Mouse (Mus musculus) MEL (cell line): Measurements from ENCODE around the gene Muc20. TPM values are rescaled to one million over a fixed set of nuclear protein-coding genes. Genes with fewer than 3 reads are reported as not detected.

Source experiments
- DNase-seq: peaks from one replicate; pipeline ENCODE4 v3.0.0; 2011; ENCODE audit warnings: low read depth, low spot score
- H3K27ac ChIP-seq: 2 replicates; pipeline ENCODE4 v1.5.1; 2012; ENCODE audit warnings: low read depth, mild to moderate bottlenecking, control low read depth, low read length, moderate library complexity; ENCODE audit not compliant: control insufficient read depth
- H3K27me3 ChIP-seq, 2 experiments: fragments of 150-350 bp in 1 of 2; sonication (generic) in 1 of 2; 2 replicates each; pipeline ENCODE4 v1.6.1; 2012; ENCODE audit warnings: low read length in 2 of 2, mild to moderate bottlenecking in 2 of 2, improper control_type of control experiment in 1 of 2, moderate library complexity in 1 of 2; ENCODE audit not compliant: insufficient read depth in 2 of 2, control insufficient read depth in 1 of 2
- H3K36me3 ChIP-seq, 2 experiments: 2 replicates each; pipeline ENCODE4 v1.6.1; 2012 to 2014; ENCODE audit warnings: low read length in 2 of 2, improper control_type of control experiment in 1 of 2, inconsistent platforms in 1 of 2, mild to moderate bottlenecking in 1 of 2; ENCODE audit not compliant: insufficient read depth in 2 of 2, control insufficient read depth in 1 of 2
- H3K4me1 ChIP-seq, 2 experiments: fragments of 150-350 bp in 1 of 2; sonication (generic) in 1 of 2; 2 replicates each; pipeline ENCODE4 v1.6.1; 2012; ENCODE audit warnings: low read length in 2 of 2, improper control_type of control experiment in 1 of 2, mild to moderate bottlenecking in 1 of 2; ENCODE audit not compliant: insufficient read depth in 2 of 2, control insufficient read depth in 1 of 2
- H3K4me3 ChIP-seq, 2 experiments: fragments of 150-350 bp in 1 of 2; sonication (generic) in 1 of 2; 2 replicates each; pipeline ENCODE4 v1.5.1; 2012; ENCODE audit warnings: low read depth in 2 of 2, low read length in 2 of 2, mild to moderate bottlenecking in 2 of 2, moderate library complexity in 2 of 2, control low read depth in 1 of 2, improper control_type of control experiment in 1 of 2; ENCODE audit not compliant: control insufficient read depth in 1 of 2, insufficient read depth in 1 of 2
- H3K79me2 ChIP-seq: 2 replicates; pipeline ENCODE4 v1.6.1; 2012; ENCODE audit warnings: mild to moderate bottlenecking, low read length, moderate library complexity; ENCODE audit not compliant: control insufficient read depth, poor library complexity, insufficient read depth
- H3K9ac ChIP-seq: 2 replicates; pipeline ENCODE4 v1.6.1; 2012; ENCODE audit warnings: low read depth, mild to moderate bottlenecking, control low read depth, low read length, moderate library complexity; ENCODE audit not compliant: control insufficient read depth, poor library complexity, severe bottlenecking
- H3K9me3 ChIP-seq: fragments of 150-350 bp; sonication (generic); replicated peaks from 2 replicates; pipeline ENCODE4 v1.6.1; 2012; ENCODE audit warnings: mild to moderate bottlenecking, low read length, improper control_type of control experiment, moderate library complexity; ENCODE audit not compliant: insufficient read depth
- BHLHE40 ChIP-seq: IDR thresholded peaks from 2 replicates; pipeline ENCODE4 v1.6.1; 2012; ENCODE audit warnings: low read depth, mild to moderate bottlenecking, inconsistent platforms, low read length, improper control_type of control experiment, borderline replicate concordance
- CHD2 ChIP-seq: IDR thresholded peaks from 2 replicates; pipeline ENCODE4 v1.6.1; 2011; ENCODE audit warnings: low read length, improper control_type of control experiment
- CTCF ChIP-seq, 3 experiments: IDR thresholded peaks in 2 of 3; conservative IDR thresholded peaks in 1 of 3; 2 replicates each; pipeline ENCODE4 v1.5.1; 2011 to 2012; ENCODE audit warnings: low read length in 3 of 3, low read depth in 2 of 3, mild to moderate bottlenecking in 2 of 3, improper control_type of control experiment in 1 of 3, inconsistent platforms in 1 of 3, mixed read lengths in 1 of 3, moderate library complexity in 1 of 3; ENCODE audit not compliant: control insufficient read depth in 1 of 3, insufficient read depth in 1 of 3, poor library complexity in 1 of 3, severe bottlenecking in 1 of 3
- E2F4 ChIP-seq: IDR thresholded peaks from 2 replicates; pipeline ENCODE4 v1.6.1; 2011; ENCODE audit warnings: low read depth, low read length, improper control_type of control experiment, borderline replicate concordance
- ELF1 ChIP-seq: IDR thresholded peaks from 2 replicates; pipeline ENCODE4 v1.6.1; 2014; ENCODE audit warnings: low read depth, mild to moderate bottlenecking, inconsistent platforms, low read length, improper control_type of control experiment, moderate library complexity
- EP300 ChIP-seq, 2 experiments: IDR thresholded peaks; 2 replicates each; pipeline ENCODE4 v1.6.1; 2011; ENCODE audit warnings: improper control_type of control experiment in 2 of 2, low read length in 2 of 2, low read depth in 1 of 2, mild to moderate bottlenecking in 1 of 2
- GATA1 ChIP-seq: IDR thresholded peaks from 2 replicates; pipeline ENCODE4 v1.6.1; 2011; ENCODE audit warnings: low read depth, low read length, improper control_type of control experiment
- HCFC1 ChIP-seq: IDR thresholded peaks from 2 replicates; pipeline ENCODE4 v1.6.1; 2012; ENCODE audit warnings: low read depth, mild to moderate bottlenecking, inconsistent platforms, low read length, improper control_type of control experiment, moderate library complexity
- KAT2A ChIP-seq: conservative IDR thresholded peaks from 2 replicates; pipeline ENCODE4 v1.6.1; 2012; ENCODE audit warnings: low read depth, low read length, improper control_type of control experiment, inconsistent platforms
- MAZ ChIP-seq: IDR thresholded peaks from 2 replicates; pipeline ENCODE4 v1.6.1; 2012; ENCODE audit warnings: low read depth, mild to moderate bottlenecking, inconsistent platforms, low read length, improper control_type of control experiment
- MEF2A ChIP-seq: IDR thresholded peaks from 2 replicates; pipeline ENCODE4 v1.6.1; 2014; ENCODE audit warnings: low read depth, mild to moderate bottlenecking, inconsistent platforms, low read length, improper control_type of control experiment; ENCODE audit not compliant: poor library complexity, insufficient replicate concordance, severe bottlenecking; ENCODE audit errors: extremely low read depth
- MXI1 ChIP-seq: IDR thresholded peaks from 2 replicates; pipeline ENCODE4 v1.6.1; 2011; ENCODE audit warnings: mild to moderate bottlenecking, low read depth, low read length, improper control_type of control experiment
- MYB ChIP-seq: IDR thresholded peaks from 2 replicates; pipeline ENCODE4 v1.6.1; 2011; ENCODE audit warnings: mild to moderate bottlenecking, low read depth, low read length, improper control_type of control experiment
- NELFE ChIP-seq: IDR thresholded peaks from 2 replicates; pipeline ENCODE4 v1.6.1; 2011; ENCODE audit warnings: low read depth, low read length, improper control_type of control experiment
- NRF1 ChIP-seq: IDR thresholded peaks from 2 replicates; pipeline ENCODE4 v1.6.1; 2014; ENCODE audit warnings: low read depth, mild to moderate bottlenecking, inconsistent platforms, low read length, improper control_type of control experiment, moderate library complexity; ENCODE audit not compliant: poor library complexity, insufficient read depth, severe bottlenecking
- POLR2A ChIP-seq, 2 experiments: IDR thresholded peaks; 2 replicates each; pipeline ENCODE4 v1.6.1; 2011 to 2012; ENCODE audit warnings: low read length in 2 of 2, mild to moderate bottlenecking in 2 of 2, control low read depth in 1 of 2, improper control_type of control experiment in 1 of 2, low read depth in 1 of 2, moderate library complexity in 1 of 2; ENCODE audit not compliant: control insufficient read depth in 1 of 2, insufficient read depth in 1 of 2, poor library complexity in 1 of 2
- POLR2AphosphoS2 ChIP-seq: IDR thresholded peaks from 2 replicates; pipeline ENCODE4 v1.6.1; 2011; ENCODE audit warnings: low read length, improper control_type of control experiment
- RAD21 ChIP-seq: IDR thresholded peaks from 2 replicates; pipeline ENCODE4 v1.6.1; 2011; ENCODE audit warnings: mild to moderate bottlenecking, low read depth, low read length, improper control_type of control experiment
- TAL1 ChIP-seq: IDR thresholded peaks from 2 replicates; pipeline ENCODE4 v1.6.1; 2012; ENCODE audit warnings: mild to moderate bottlenecking, inconsistent platforms, low read length, moderate library complexity, mixed read lengths
- TBP ChIP-seq: IDR thresholded peaks from 2 replicates; pipeline ENCODE4 v1.8.0; 2011; ENCODE audit warnings: low read depth, low read length, improper control_type of control experiment
- TCF12 ChIP-seq: IDR thresholded peaks from 2 replicates; pipeline ENCODE4 v1.6.1; 2014; ENCODE audit warnings: low read depth, mild to moderate bottlenecking, inconsistent platforms, low read length, improper control_type of control experiment, moderate library complexity
- USF1 ChIP-seq: IDR thresholded peaks from 2 replicates; pipeline ENCODE4 v1.6.1; 2014; ENCODE audit warnings: low read depth, mild to moderate bottlenecking, inconsistent platforms, low read length, improper control_type of control experiment, moderate library complexity
- USF2 ChIP-seq, 2 experiments: IDR thresholded peaks; 2 replicates each; pipeline ENCODE4 v1.6.1; 2011 to 2012; ENCODE audit warnings: improper control_type of control experiment in 2 of 2, low read length in 2 of 2, borderline replicate concordance in 1 of 2, inconsistent platforms in 1 of 2, low read depth in 1 of 2, mild to moderate bottlenecking in 1 of 2; ENCODE audit not compliant: insufficient read depth in 1 of 2
- ZKSCAN1 ChIP-seq: IDR thresholded peaks from 2 replicates; pipeline ENCODE4 v1.6.1; 2012; ENCODE audit warnings: low read depth, mild to moderate bottlenecking, inconsistent platforms, low read length, improper control_type of control experiment, moderate library complexity
- ZMIZ1 ChIP-seq: IDR thresholded peaks from 2 replicates; pipeline ENCODE4 v1.6.1; 2012; ENCODE audit warnings: low read depth, mild to moderate bottlenecking, inconsistent platforms, low read length, improper control_type of control experiment, moderate library complexity
- ZNF384 ChIP-seq: IDR thresholded peaks from 2 replicates; pipeline ENCODE4 v1.6.1; 2012; ENCODE audit warnings: low read depth, mild to moderate bottlenecking, inconsistent platforms, low read length, improper control_type of control experiment
- polyA plus RNA-seq, 2 experiments: library from polyadenylated mRNA; stranded (reverse) in 1 of 2; unstranded in 1 of 2; fragments of >175 nt in 1 of 2; fragments of >200 nt in 1 of 2; gene quantifications; 2 replicates each; pipeline versions ENCODE4 v1.2.1 to v1.2.4; 2012; ENCODE audit warnings: low replicate concordance in 2 of 2, low read depth in 1 of 2; ENCODE audit not compliant: insufficient read length in 2 of 2, insufficient read depth in 1 of 2, missing spikeins in 1 of 2
- total RNA-seq: library from RNA; depleted of rRNA; stranded (reverse); fragments of 300-350 nt; gene quantifications from 2 replicates; pipeline ENCODE4 v1.2.3, GENCODE M21; 2012

The Muc20 gene
- total and polyA plus RNA-seq, 3 experiments = not detected

DNA sequence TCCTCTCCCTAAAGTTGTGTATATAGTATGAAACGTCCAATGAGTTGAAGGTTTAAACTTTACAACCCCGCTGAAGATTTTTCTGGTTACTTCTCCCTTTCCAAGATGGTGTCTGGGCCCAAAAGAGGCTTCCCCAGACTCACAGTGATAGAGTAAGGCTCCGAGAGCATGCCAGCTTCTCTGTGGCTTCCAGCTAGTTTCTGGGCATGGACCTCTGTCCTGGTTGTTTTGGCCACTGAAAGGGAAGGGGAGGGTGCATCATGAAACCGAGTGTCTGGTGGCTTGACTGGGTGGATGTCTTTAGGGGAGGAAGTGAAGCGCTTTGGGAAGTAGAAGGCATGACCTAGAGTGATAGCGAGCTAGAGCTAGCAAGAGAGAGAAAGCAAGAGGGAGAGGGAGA is 32.3 kb downstream of the Muc20 start:
- Histone ChIP-seq H3K79me2 (no peaks in the 10 kb centered on the region), H3K36me3 (no peaks in the 10 kb centered on the region), H3K4me3 (no peak overlapping the region), H3K4me1 (no peaks in the 10 kb centered on the region), H3K27me3 (peaks cover 6 to 17% of the 10 kb centered on the region in 2 experiments), H3K9ac (no peak overlapping the region), H3K27ac (no peak overlapping the region), H3K9me3 (no peaks in the 10 kb centered on the region)
- TF ChIP-seq EP300 (IDR thresholded peaks at IDR 0.05; ENCODE audit: low read depth in 1 of 2, low read length in 2 of 2) = no peak
- TF ChIP-seq TCF12 = no peak
- no peak for TF ChIP-seq ZNF384
- TF ChIP-seq CTCF (IDR thresholded peaks at IDR 0.05 in 2 of 3, conservative IDR thresholded peaks at IDR 0.05 in 1 of 3; ENCODE audit: control insufficient read depth in 1 of 3, insufficient read depth in 1 of 3, low read depth in 2 of 3, low read length in 3 of 3, poor library complexity in 1 of 3, severe bottlenecking in 1 of 3) = no peak
- no peak for TF ChIP-seq MYB
- no peak for TF ChIP-seq MAZ
- TF ChIP-seq NRF1 = no peak
- no peak for TF ChIP-seq ELF1
- no peak for TF ChIP-seq ZKSCAN1
- no peak for TF ChIP-seq POLR2A (IDR thresholded peaks at IDR 0.05; ENCODE audit: control insufficient read depth in 1 of 2, insufficient read depth in 1 of 2, low read depth in 1 of 2, low read length in 2 of 2, poor library complexity in 1 of 2)
- TF ChIP-seq KAT2A = no peak
- no peak for TF ChIP-seq USF2 (IDR thresholded peaks at IDR 0.05; ENCODE audit: borderline replicate concordance in 1 of 2, insufficient read depth in 1 of 2, low read depth in 1 of 2, low read length in 2 of 2)
- TF ChIP-seq CHD2 = no peak
- no peak for DNase-seq

DNA sequence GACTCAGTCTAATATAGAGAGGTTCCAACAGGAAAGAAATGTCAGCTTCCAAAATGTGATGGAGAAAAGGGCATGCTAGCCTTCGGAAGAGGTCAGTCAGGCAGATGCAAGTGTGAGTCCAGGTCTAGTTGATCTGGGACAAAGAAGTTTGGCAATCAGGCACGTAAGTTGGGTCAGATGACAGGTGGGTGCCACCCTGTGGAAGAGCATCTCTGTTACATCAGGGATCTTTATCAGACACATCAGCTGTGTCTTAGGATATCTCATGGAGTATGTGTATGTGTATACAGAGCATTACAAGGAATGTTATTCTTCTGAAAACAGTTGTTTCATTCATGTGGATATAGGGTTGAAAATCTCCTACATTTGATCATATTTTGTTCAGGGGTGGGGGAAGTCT is 32.7 kb downstream of the Muc20 start:
- no peaks in the 10 kb centered on the region for H3K79me2 ChIP-seq
- H3K36me3 ChIP-seq = no peaks in the 10 kb centered on the region
- peaks cover 3 to 14% of the 10 kb centered on the region in 2 experiments for H3K27me3 ChIP-seq
- no peaks in the 10 kb centered on the region for H3K9me3 ChIP-seq
- no peaks in the 10 kb centered on the region for H3K4me1 ChIP-seq
- H3K4me3 ChIP-seq = no peak overlapping the region
- no peak for DNase-seq
- TF ChIP-seq ZNF384 (no peak), EP300 (IDR thresholded peaks at IDR 0.05; ENCODE audit: low read depth in 1 of 2, low read length in 2 of 2) (no peak), NELFE (no peak), RAD21 (no peak), MEF2A (no peak), KAT2A (no peak), MXI1 (no peak), TBP (no peak), POLR2AphosphoS2 (no peak), USF2 (IDR thresholded peaks at IDR 0.05; ENCODE audit: borderline replicate concordance in 1 of 2, insufficient read depth in 1 of 2, low read depth in 1 of 2, low read length in 2 of 2) (no peak), HCFC1 (no peak), TAL1 (no peak), BHLHE40 (no peak), ELF1 (no peak), E2F4 (no peak), USF1 (no peak), ZMIZ1 (no peak), GATA1 (no peak), CTCF (IDR thresholded peaks at IDR 0.05 in 2 of 3, conservative IDR thresholded peaks at IDR 0.05 in 1 of 3; ENCODE audit: control insufficient read depth in 1 of 3, insufficient read depth in 1 of 3, low read depth in 2 of 3, low read length in 3 of 3, poor library complexity in 1 of 3, severe bottlenecking in 1 of 3) (no peak), MYB (no peak)
- no peak overlapping the region for H3K27ac ChIP-seq
- no peak overlapping the region for H3K9ac ChIP-seq
